Mouse (Mus musculus) olfactory bulb, adult 2 months (tissue): ENCODE data around the gene Dhrs4. TPM values are rescaled to one million over a fixed set of nuclear protein-coding genes. Genes with fewer than 3 reads are reported as not detected.

Experiments used
- H3K27ac ChIP-seq: fragments of 200-500 bp; 2 replicates; pipeline ENCODE4 v1.5.1; 2012; ENCODE audit warnings: low read depth, low read length; ENCODE audit not compliant: insufficient read depth
- H3K4me1 ChIP-seq: fragments of 200-500 bp; 2 replicates; pipeline ENCODE4 v1.6.1; 2012; ENCODE audit warnings: low read length; ENCODE audit not compliant: control insufficient read depth, insufficient read depth
- H3K4me3 ChIP-seq: fragments of 200-500 bp; 2 replicates; pipeline ENCODE4 v1.5.1; 2012; ENCODE audit warnings: mild to moderate bottlenecking, low read depth, low read length, moderate library complexity; ENCODE audit not compliant: insufficient read depth
- CTCF ChIP-seq: fragments of 200-500 bp; IDR thresholded peaks from 2 replicates; pipeline ENCODE4 v1.5.1; 2012; ENCODE audit warnings: low read depth, mild to moderate bottlenecking, low read length, moderate library complexity; ENCODE audit not compliant: insufficient read depth
- POLR2A ChIP-seq: fragments of 200-500 bp; IDR thresholded peaks from 2 replicates; pipeline ENCODE4 v1.6.1; 2012; ENCODE audit warnings: mild to moderate bottlenecking, low read depth, low read length, moderate library complexity; ENCODE audit not compliant: insufficient read depth
- WGBS: fragments of 180-500 bp; shearing (Covaris S2); methylation state at CpG from one replicate; pipeline ENCODE4 v1.1.7; 2018; 5-methylcytosine and 5-hydroxymethylcytosine counted together
- polyA plus RNA-seq: library from polyadenylated mRNA; stranded (reverse); fragments of >200 nt; gene quantifications from 2 replicates; pipeline ENCODE4 v1.2.4, GENCODE M21; 2012; ENCODE audit warnings: low replicate concordance; ENCODE audit not compliant: missing spikeins, insufficient read depth, insufficient read length

The Dhrs4 gene
- polyA plus RNA-seq, 1 experiment: not detected

- TF ChIP-seq CTCF: no peak
- Histone ChIP-seq H3K27ac (no peak overlapping the region), H3K4me1 (no peaks in the 10 kb centered on the region), H3K4me3 (no peak overlapping the region)
- 80% methylated on average over 4 of the region's 4 CpGs for WGBS
These were observed 18.8 kb upstream of the Dhrs4 start for GRCm38 (mm10) chr14:55459796-55460195.

GRCm38 (mm10) chr14:55460297-55460696, 18.3 kb upstream of the Dhrs4 start:
- H3K4me1 ChIP-seq: no peaks in the 10 kb centered on the region
- WGBS: 74% methylated on average over 10 of the region's 10 CpGs
- TF ChIP-seq POLR2A (no peak), CTCF (no peak)
- no peak overlapping the region for H3K27ac ChIP-seq
- no peak overlapping the region for H3K4me3 ChIP-seq

GRCm38 (mm10) chr14:55461757-55462156, 16.8 kb upstream of the Dhrs4 start:
- WGBS: 67% methylated on average over 4 of the region's 4 CpGs
- Histone ChIP-seq H3K4me1 (no peaks in the 10 kb centered on the region), H3K4me3 (no peak overlapping the region), H3K27ac (no peak overlapping the region)
- no peak for TF ChIP-seq CTCF
- TF ChIP-seq POLR2A: no peak

- no peak overlapping the region for H3K27ac ChIP-seq
- no peak overlapping the region for H3K4me3 ChIP-seq
- no peaks in the 10 kb centered on the region for H3K4me1 ChIP-seq
- TF ChIP-seq CTCF: no peak
- no peak for TF ChIP-seq POLR2A
- whole genome bisulfite sequencing: 83% methylated on average over 4 of the region's 4 CpGs
These were observed 12.1 kb upstream of the Dhrs4 start for GRCm38 (mm10) chr14:55466481-55466880.

- no peak overlapping the region for H3K4me3 ChIP-seq
- TF ChIP-seq CTCF: no peak
- TF ChIP-seq POLR2A: no peak
- H3K4me1 ChIP-seq: no peaks in the 10 kb centered on the region
- H3K27ac ChIP-seq: no peak overlapping the region
- WGBS: 65% methylated on average over 7 of the region's 7 CpGs
These were observed 11.4 kb upstream of the Dhrs4 start for GRCm38 (mm10) chr14:55467108-55467507.

- TF ChIP-seq CTCF (no peak), POLR2A (no peak)
- H3K4me3 ChIP-seq: no peak overlapping the region
- H3K27ac ChIP-seq: no peak overlapping the region
- no peaks in the 10 kb centered on the region for H3K4me1 ChIP-seq
- 81% methylated on average over 2 of the region's 2 CpGs for WGBS
These were observed 10.2 kb upstream of the Dhrs4 start for GRCm38 (mm10) chr14:55468301-55468741.

- Histone ChIP-seq H3K27ac (no peak overlapping the region), H3K4me1 (no peaks in the 10 kb centered on the region), H3K4me3 (no peak overlapping the region)
- TF ChIP-seq CTCF (no peak), POLR2A (no peak)
- 84% methylated on average over 2 of the region's 2 CpGs for WGBS
These were observed 9.5 kb upstream of the Dhrs4 start for GRCm38 (mm10) chr14:55469041-55469440.

DNA sequence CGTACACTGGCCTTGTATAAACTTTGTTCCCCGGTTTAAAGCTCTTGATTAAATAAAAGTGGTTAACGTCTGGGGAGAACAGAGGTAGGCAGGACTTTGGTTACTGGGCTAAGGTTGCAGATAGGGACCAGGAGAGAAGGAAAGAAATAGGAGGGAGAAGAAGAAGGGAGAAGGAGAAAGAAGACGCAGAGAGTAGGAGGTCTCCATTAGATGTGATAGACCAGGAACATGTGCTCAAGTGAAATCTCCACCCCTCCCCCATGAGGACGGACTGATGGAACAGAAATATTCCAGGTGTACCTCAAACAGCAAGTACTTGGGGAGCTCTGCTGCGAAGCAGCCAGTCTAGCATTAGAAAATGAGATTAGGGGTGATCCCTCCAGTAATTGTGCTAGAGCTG, 8.7 kb upstream of the Dhrs4 start:
- no peak overlapping the region for H3K4me3 ChIP-seq
- 88% methylated on average over 6 of the region's 6 CpGs for WGBS
- TF ChIP-seq POLR2A: no peak
- no peak for TF ChIP-seq CTCF
- H3K4me1 ChIP-seq: no peaks in the 10 kb centered on the region
- H3K27ac ChIP-seq: no peak overlapping the region

- Histone ChIP-seq H3K27ac (no peak overlapping the region), H3K4me3 (no peak overlapping the region), H3K4me1 (no peaks in the 10 kb centered on the region)
- WGBS: 44% methylated on average over 10 of the region's 10 CpGs
- TF ChIP-seq CTCF (no peak), POLR2A (no peak)
These were observed 7.8 kb upstream of the Dhrs4 start for GRCm38 (mm10) chr14:55470806-55471205.

GRCm38 (mm10) chr14:55475654-55476053, 2.9 kb upstream of the Dhrs4 start:
- Histone ChIP-seq H3K4me3 (no peak overlapping the region), H3K27ac (no peak overlapping the region), H3K4me1 (peaks cover 5% of the 10 kb centered on the region)
- TF ChIP-seq CTCF: no peak
- no peak for TF ChIP-seq POLR2A
- WGBS: 47% methylated on average over 2 of the region's 2 CpGs
